Mouse (Mus musculus): Measurements from ENCODE around the gene Fut8. TPM values are rescaled to one million over a fixed set of nuclear protein-coding genes. Genes with fewer than 3 reads are reported as not detected.

Gene Fut8
- 9.2 and 9.8 TPM in 2 replicates for polyA plus RNA-seq (2012; rRNA removed; ENCODE audit: low replicate concordance)

DNA sequence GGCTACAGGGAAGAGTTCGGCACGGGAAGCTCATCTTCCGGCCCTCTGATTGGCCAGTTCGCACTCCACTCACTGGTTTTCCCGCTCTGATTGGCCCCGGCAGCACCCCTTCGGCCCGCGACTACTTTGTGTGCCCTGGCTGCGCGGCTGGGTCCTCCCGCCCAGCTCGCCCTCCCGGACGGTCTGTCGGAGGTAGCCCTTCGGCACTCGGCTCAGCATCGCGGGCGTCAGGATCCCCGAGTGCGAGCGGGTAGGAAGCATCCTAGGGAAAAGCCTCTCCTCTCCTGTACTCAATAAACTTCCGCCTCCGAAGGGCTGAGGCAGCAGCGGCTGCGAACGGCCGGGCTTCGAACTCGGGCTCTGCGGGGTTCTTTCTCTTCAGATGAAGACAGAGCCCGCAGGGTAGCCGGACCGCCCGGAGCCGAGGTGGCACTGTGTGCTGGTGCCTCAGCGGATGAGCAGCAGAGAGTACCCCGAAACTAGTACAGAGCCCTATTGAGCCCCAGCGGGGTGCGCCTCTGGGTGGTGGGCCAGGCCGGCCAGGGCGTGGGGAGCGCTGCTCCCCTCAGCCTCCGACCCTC lies at the start of gene Fut8:
Fut8 (plus strand) TSS at position 176 of the 581 bp plus-strand sequence.

Measured in duodenum, adult 2 months (tissue).